ENCODE assay signal across 7 mouse cellular contexts in genomic region chr4:133117556-133118411, GRCm38 (mm10). TPM values are rescaled to one million over a fixed set of nuclear protein-coding genes. Genes with fewer than 3 reads are reported as not detected.
DNase-seq lines count a peak whose midpoint lies in the region; ATAC-seq lines count a peak whose summit lies in the region.

No protein-coding gene starts in this region.

- no peak overlapping the region for H3K4me3 ChIP-seq in liver, embryonic 13.5 days (replicated peaks)

- no peak overlapping the region for H3K9ac ChIP-seq in liver, embryonic 13.5 days

- H3K4me2 ChIP-seq in liver, embryonic 13.5 days, result 0 out of 2 replicates have a peak overlapping the region, but pooled peaks have one; percentile 12

- intact Hi-C loops in gastrocnemius, postnatal 36 days (cut with DNase I), result no loop called here

- no peaks in the 10 kb centered on the region for H3K9me3 ChIP-seq in liver, embryonic 13.5 days (replicated peaks)

- peak; percentile 89 for DNase-seq in adrenal gland, adult 2 months
- peak; percentile 79 to 85 for DNase-seq in cerebellum, postnatal 25 days
- DNase-seq in gastrocnemius, postnatal 36 days, result peak; percentile 87 to 88
- DNase-seq in induced T-regulatory cell, adult 2 months (ENCODE audit: low read depth), result peak; percentile 72
- DNase-seq in liver, embryonic 13.5 days, result no peak
- DNase-seq in neural tube, embryonic 10.5 days (ENCODE audit: extremely low spot score, low spot score), result peak; percentile 65
- DNase-seq in urinary bladder, postnatal 4 days (ENCODE audit: low spot score in 2 of 2), result peak; percentile 76 to 85

- WGBS in liver, embryonic 13.5 days (ENCODE audit: insufficient replicate concordance), result 43% methylated on average over 18 of the region's 18 CpGs

- peak; percentile 54 for ATAC-seq in liver, embryonic 13.5 days (ENCODE audit: low read depth)

- peak overlapping the region; percentile 78 for H3K27ac ChIP-seq in liver, embryonic 13.5 days

- H3K4me1 ChIP-seq in liver, embryonic 13.5 days (replicated peaks), result peaks cover 24% of the 10 kb centered on the region

- H3K27me3 ChIP-seq in liver, embryonic 13.5 days, result peaks cover 4% of the 10 kb centered on the region; the same call in 1 of the 2 replicates

- no peaks in the 10 kb centered on the region for H3K36me3 ChIP-seq in liver, embryonic 13.5 days

RNA-seq across cellular contexts. Expression of gene Wasf2, which starts 12.5 kb away (rescaled TPM):
- total RNA-seq in adrenal gland, adult 2 months (2021), result 100 to 1,000 TPM in 1 of 2 experiments, 10 to 100 TPM in 1; 99.4 to 130 TPM
- 43.2 and 57.0 TPM in 2 replicates for polyA plus RNA-seq in adrenal gland, adult 2 months (2012; rRNA removed)
- 10 to 100 TPM; 31.1 to 31.8 TPM for total RNA-seq in gastrocnemius, postnatal 36 days (2021)
- 52.3 and 54.0 TPM in 2 replicates for polyA plus RNA-seq in liver, embryonic 13.5 days (2015; fragmentation: Nextera tagmentation; extraction: Ambion mirVana)
